Mouse (Mus musculus): Measurements from ENCODE around the gene Hist1h4b. TPM values are rescaled to one million over a fixed set of nuclear protein-coding genes. Genes with fewer than 3 reads are reported as not detected.

The Hist1h4b gene
- total RNA-seq, 2 experiments from 2014 or later: 436 to 510 TPM

GRCm38 (mm10) chr13:23740256-23740840, 16.5 kb upstream of the Hist1h4b start:
- no peak for DNase-seq (ENCODE audit: low spot score in 2 of 2)

- DNase-seq (ENCODE audit: low spot score in 2 of 2): no peak
These were observed 15.9 kb upstream of the Hist1h4b start for GRCm38 (mm10) chr13:23740910-23741309.

GRCm38 (mm10) chr13:23742007-23742406, 14.8 kb upstream of the Hist1h4b start:
- DNase-seq (ENCODE audit: low spot score in 2 of 2): no peak

- no peak for DNase-seq (ENCODE audit: low spot score in 2 of 2)
These were observed 13.6 kb upstream of the Hist1h4b start for GRCm38 (mm10) chr13:23743215-23743614.

GRCm38 (mm10) chr13:23743963-23744362, 12.8 kb upstream of the Hist1h4b start:
- DNase-seq (ENCODE audit: low spot score in 2 of 2): no peak

GRCm38 (mm10) chr13:23744421-23745380, 12.1 kb upstream of the Hist1h4b start:
- no peak for DNase-seq (ENCODE audit: low spot score in 2 of 2)

GRCm38 (mm10) chr13:23745381-23746161, 11.2 kb upstream of the Hist1h4b start, which contains the start of gene Hist1h3c:
Gene Hist1h3c, minus strand, starts transcription at chr13:23745602.
- DNase-seq (ENCODE audit: low spot score in 2 of 2): peak; percentile 49 to 61

GRCm38 (mm10) chr13:23746201-23747080, 10.4 kb upstream of the Hist1h4b start, which contains the start of gene Hist1h2bb:
Gene Hist1h2bb, plus strand, starts transcription at chr13:23746734.
- DNase-seq (ENCODE audit: low spot score in 2 of 2): peak; percentile 21 to 50

- DNase-seq (ENCODE audit: low spot score in 2 of 2): no peak
These were observed 9.5 kb upstream of the Hist1h4b start for GRCm38 (mm10) chr13:23747081-23747891.

GRCm38 (mm10) chr13:23747892-23748288, 8.9 kb upstream of the Hist1h4b start:
- no peak for DNase-seq (ENCODE audit: low spot score in 2 of 2)

- no peak for DNase-seq (ENCODE audit: low spot score in 2 of 2)
These were observed 7.2 kb upstream of the Hist1h4b start for GRCm38 (mm10) chr13:23749563-23750121.

- peak; percentile 26 to 29 for DNase-seq (ENCODE audit: low spot score in 2 of 2)
These were observed 5.9 kb upstream of the Hist1h4b start, which contains the start of gene Hist1h2ab for GRCm38 (mm10) chr13:23750839-23751477. Gene Hist1h2ab, plus strand, starts transcription at chr13:23751126.

- DNase-seq (ENCODE audit: low spot score in 2 of 2): no peak
These were observed 5.3 kb upstream of the Hist1h4b start for GRCm38 (mm10) chr13:23751478-23751956.

- peak; percentile 59 to 77 for DNase-seq (ENCODE audit: low spot score in 2 of 2)
These were observed 4.6 kb upstream of the Hist1h4b start, which contains the start of gene Hist1h3b for GRCm38 (mm10) chr13:23752067-23752741. Gene Hist1h3b, plus strand, starts transcription at chr13:23752267.

GRCm38 (mm10) chr13:23752742-23753172, 4.1 kb upstream of the Hist1h4b start:
- no peak for DNase-seq (ENCODE audit: low spot score in 2 of 2)

GRCm38 (mm10) chr13:23753314-23754078, 3.3 kb upstream of the Hist1h4b start:
- DNase-seq (ENCODE audit: low spot score in 2 of 2): no peak

GRCm38 (mm10) chr13:23755000-23755399, 1.8 kb upstream of the Hist1h4b start:
- DNase-seq (ENCODE audit: low spot score in 2 of 2): no peak

Measured in adrenal gland, postnatal 4 days (tissue).